Mouse (Mus musculus) colon, adult 2 months (tissue): ENCODE data around the gene Aldh1a1. TPM values are rescaled to one million over a fixed set of nuclear protein-coding genes. Genes with fewer than 3 reads are reported as not detected.

ENCODE experiments used
- polyA plus RNA-seq: library from polyadenylated mRNA; depleted of rRNA; stranded (reverse); fragments of >200 nt; gene quantifications from 2 replicates; pipeline ENCODE4 v1.2.3, GENCODE M21; 2012; rRNA removed

Gene Aldh1a1
- 19.0 and 19.3 TPM in 2 replicates for polyA plus RNA-seq

GRCm38 (mm10) chr19:20492491-20492890 lies at the start of gene Aldh1a1:
TSS of gene Aldh1a1 (plus strand) at chr19:20492715.

Other genes with a start within 250 kb of the Aldh1a1 start
- gene Anxa1, start 101.8 kb upstream of the Aldh1a1 start, polyA plus RNA-seq: 9.1 and 13.4 TPM in 2 replicates
- 1.5 and 2.1 TPM in 2 replicates for gene Aldh1a7, start 234.8 kb downstream of the Aldh1a1 start, polyA plus RNA-seq